Mouse (Mus musculus) E14TG2a.4 (cell line): Measurements from ENCODE around the gene Xrn1.

Experiments used
- CTCF ChIP-seq: conservative IDR thresholded peaks from 2 replicates; pipeline ENCODE4 v1.5.1; 2014; ENCODE audit warnings: low read length
- NANOG ChIP-seq: IDR thresholded peaks from 2 replicates; pipeline ENCODE4 v1.6.1; 2014; ENCODE audit warnings: borderline replicate concordance, low read length, mixed read lengths

DNA sequence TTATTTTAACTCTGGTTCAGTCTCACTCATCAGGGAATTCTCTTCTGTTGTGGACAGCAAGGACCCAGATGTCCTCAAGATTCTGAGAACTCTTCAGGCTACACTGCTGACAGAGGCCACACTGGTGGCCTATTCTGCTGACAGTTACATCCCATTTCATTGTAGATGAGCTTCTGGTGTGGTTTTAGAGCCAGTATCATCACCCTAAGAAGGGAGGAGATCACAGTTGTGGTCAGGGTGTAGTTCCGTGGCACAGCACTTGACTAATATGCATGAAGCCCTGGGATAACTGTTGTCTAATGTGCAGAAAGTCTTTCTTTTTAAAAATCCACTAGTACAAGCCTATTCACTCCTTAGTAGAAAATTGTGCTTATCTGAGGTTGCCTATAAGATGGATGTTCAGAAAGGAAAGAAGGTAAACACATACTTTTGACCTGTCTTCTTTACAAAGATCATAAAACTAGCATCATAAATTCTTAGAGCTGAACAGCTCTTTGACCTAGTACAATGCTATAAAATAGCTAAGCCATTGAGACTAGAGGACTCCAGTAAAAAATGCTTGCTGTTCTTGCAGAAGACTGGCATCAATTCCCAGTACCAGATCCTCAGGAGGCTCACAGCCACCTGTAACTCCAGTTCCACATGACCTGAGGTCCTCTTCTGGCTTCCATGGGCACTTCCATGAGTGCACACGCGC lies 5.3 kb downstream of the Xrn1 start:
- TF ChIP-seq CTCF (no peak), NANOG (no peak)
